Mouse (Mus musculus) heart, postnatal 0 days (tissue): ENCODE results near the gene D1Ertd622e.
"Not testable (repeated sequence)": the region's sequence is repeated elsewhere in the genome, so short reads cannot be mapped to it uniquely, and the experiment has no call there.

Source experiments
- CTCF ChIP-seq: IDR thresholded peaks from 2 replicates; pipeline ENCODE4 v1.5.1; 2016; ENCODE audit warnings: antibody characterized with exemption, control low read depth, low read depth
- EP300 ChIP-seq: IDR thresholded peaks from 2 replicates; pipeline ENCODE4 v1.6.1; 2016; ENCODE audit warnings: antibody characterized with exemption, low read depth

GRCm38 (mm10) chr1:97580680-97581079, 81.2 kb downstream of the D1Ertd622e start:
- not testable (repeated sequence) for TF ChIP-seq CTCF, EP300
